Mouse (Mus musculus) T-helper 17 cell (primary cell): Measurements from ENCODE around the gene Apoa2.

Source experiments
- in situ Hi-C, 2 experiments: fragments of 300-600 bp; cut with MboI, MseI; formaldehyde crosslinking; loops; 1 replicate in 1 of 2; 2 replicates in 1 of 2; pipeline ENCODE4 v1.15.1; 2025; ENCODE audit warnings: high pct_unique_total_duplicates in 2 of 2

Apoa2 gene

GRCm38 (mm10) chr1:171205704-171206493, 19.0 kb upstream of the Apoa2 start:
- in situ Hi-C loops, result no loop called here

DNA sequence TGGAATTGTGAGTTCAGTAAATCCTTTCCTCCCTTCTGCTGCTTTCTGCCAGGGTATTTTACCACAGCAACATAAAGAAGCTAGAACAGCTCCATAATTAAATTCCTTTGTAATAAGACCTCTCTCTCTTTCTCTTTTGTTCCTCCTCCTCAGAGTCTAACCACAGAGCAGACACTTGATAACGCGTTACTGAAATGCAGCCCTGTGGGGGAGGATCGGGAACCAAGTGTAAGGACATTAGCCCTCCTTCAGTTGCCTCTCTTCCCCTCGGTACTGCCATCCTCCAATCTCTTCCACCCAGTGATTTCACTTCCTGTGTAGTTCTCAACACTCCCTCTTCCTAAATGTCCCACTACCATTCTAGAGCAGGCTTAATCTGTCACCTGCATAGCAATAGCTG, 15.4 kb upstream of the Apoa2 start:
- in situ Hi-C loops, result no loop called here

GRCm38 (mm10) chr1:171212854-171213253, 12.0 kb upstream of the Apoa2 start:
- in situ Hi-C loops, result no loop called here

GRCm38 (mm10) chr1:171213801-171214496, 10.9 kb upstream of the Apoa2 start, which contains the start of gene Nr1i3:
Nr1i3 (plus strand) TSS chr1:171213970.
- in situ Hi-C loops, result no loop called here

DNA sequence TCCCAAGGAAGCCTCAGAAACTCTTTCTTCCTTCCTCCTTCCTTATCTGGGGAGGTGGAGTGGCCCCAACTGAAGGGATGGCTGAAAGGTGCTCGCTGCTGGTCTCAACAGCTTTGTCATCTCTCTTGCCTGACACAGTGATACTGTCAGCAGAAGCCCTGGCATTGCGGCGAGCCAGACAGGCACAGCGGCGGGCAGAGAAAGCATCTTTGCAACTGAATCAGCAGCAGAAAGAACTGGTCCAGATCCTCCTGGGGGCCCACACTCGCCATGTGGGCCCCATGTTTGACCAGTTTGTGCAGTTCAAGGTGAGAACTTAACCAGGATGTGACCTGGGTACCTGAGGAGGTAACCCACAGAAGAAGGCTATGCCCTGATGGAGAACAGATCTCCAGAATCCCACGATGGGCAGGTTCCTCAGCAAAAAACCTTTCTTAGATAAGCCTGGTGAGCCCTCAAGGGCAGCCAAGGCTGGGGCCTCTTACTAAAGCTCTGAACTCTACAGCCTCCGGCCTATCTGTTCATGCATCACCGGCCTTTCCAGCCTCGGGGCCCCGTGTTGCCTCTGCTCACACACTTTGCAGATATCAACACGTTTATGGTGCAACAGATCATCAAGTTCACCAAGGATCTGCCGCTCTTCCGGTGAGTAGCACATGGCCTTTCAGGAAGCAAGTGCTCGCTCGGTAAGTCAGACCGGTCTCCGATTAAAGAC, 8.5 kb upstream of the Apoa2 start:
- in situ Hi-C loops, result loop anchor here in 1 of 2 experiments (5.0 kb wide), 1 partner anchor 94 kb away; no protein-coding TSS in a partner anchor

GRCm38 (mm10) chr1:171220871-171221270, 4.0 kb upstream of the Apoa2 start:
- in situ Hi-C loops, result loop anchor here in 1 of 2 experiments (5.0 kb wide), 1 partner anchor 104 kb away; no protein-coding TSS in a partner anchor

- in situ Hi-C loops, result loop anchor here in 1 of 2 experiments (5.0 kb wide), 1 partner anchor 104 kb away; no protein-coding TSS in a partner anchor
These were observed 3.3 kb upstream of the Apoa2 start for GRCm38 (mm10) chr1:171221281-171222193.

DNA sequence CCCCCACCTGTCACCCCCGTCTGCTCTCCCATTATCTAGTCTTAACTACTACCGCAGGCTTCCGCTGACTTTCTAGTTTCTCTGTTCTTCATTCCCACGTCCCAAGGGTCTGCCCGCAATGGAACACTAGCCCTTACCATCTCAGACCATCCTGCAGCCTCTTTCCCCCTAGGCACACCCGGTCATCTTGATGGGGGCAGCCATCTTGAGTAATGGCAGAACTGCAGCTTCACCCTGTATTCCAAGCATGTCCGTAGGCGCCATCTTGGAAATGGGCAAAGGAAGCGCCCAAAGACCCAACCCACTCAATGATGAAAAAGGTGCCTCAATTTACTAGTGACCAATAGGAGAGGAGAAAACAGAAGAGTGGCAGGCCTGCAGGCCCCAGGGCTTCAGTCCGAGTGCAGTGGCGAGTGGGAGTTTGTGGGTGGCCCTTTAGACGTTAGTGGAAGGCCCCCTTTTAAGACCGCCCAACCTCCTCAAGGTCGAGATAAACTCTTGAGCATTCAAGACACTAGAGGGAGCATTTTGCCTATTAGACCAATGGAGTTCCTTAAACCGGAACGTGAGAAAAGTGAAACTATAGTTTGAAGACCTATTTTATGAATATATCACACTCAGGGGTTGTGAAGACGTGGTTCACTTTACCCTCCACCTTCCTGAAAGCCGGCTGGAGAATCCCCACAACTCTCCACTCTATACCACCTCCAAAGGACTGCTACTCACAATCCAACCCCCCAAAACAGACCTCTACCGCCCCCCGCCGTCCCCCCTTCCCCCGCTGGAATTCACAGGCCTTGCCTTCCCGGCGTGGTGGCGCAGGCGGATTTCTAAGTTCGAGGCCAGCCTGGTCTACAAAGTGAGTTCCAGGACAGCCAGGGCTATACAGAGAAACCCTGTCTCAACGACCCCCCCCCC, 2.4 kb upstream of the Apoa2 start, which contains the start of gene Tomm40l:
Tomm40l (minus strand) TSS at position 277 of the 918 bp plus-strand sequence.
- in situ Hi-C loops, result loop anchor here in 1 of 2 experiments (5.0 kb wide), 1 partner anchor 105 kb away; no protein-coding TSS in a partner anchor

DNA sequence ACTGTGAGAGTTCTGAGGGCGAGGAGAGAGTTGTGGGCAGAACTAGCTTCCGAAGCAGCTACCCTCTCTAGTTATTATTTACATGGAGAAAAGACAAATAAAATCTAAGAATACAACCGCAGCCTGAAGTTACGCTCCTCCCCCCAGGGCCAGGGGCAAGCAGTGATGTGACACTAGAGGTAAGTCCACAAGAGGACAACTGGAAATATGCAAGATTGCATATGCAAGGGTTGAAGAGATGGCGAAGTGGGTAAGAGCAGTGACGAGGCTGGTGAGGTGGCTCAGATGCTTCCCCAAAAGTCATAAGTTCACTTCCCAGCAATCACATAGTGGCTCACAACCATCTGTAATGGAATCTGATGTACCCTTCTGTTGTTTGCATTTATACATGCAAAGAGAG, 1.7 kb upstream of the Apoa2 start:
- in situ Hi-C loops, result loop anchor here in 1 of 2 experiments (5.0 kb wide), 1 partner anchor 106 kb away; no protein-coding TSS in a partner anchor

GRCm38 (mm10) chr1:171223796-171224195, 1.1 kb upstream of the Apoa2 start:
- in situ Hi-C loops, result loop anchor here in 1 of 2 experiments (5.0 kb wide), 1 partner anchor 106 kb away; no protein-coding TSS in a partner anchor

- in situ Hi-C loops, result no loop called here
These were observed 1.9 kb downstream of the Apoa2 start for GRCm38 (mm10) chr1:171226780-171227179.

DNA sequence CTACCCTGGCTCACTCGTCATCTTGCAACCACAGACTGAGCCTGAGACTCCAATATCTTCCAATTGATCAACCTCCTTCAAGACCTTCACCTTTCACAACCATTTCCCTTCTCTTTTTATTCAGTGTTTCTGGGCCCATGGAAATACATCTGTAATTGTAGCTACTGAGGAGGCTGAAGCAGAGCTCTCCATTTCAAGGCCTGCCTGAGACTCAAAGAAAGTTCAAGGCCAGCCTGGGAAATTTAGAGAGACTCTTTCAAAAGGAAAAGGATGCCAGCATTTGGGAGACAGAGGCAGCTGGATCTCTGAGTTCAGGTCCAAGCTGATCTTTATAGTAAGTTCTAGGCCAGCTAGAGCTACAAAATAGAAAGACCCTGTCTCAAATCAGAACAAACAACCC, 3.0 kb downstream of the Apoa2 start:
- in situ Hi-C loops, result no loop called here

DNA sequence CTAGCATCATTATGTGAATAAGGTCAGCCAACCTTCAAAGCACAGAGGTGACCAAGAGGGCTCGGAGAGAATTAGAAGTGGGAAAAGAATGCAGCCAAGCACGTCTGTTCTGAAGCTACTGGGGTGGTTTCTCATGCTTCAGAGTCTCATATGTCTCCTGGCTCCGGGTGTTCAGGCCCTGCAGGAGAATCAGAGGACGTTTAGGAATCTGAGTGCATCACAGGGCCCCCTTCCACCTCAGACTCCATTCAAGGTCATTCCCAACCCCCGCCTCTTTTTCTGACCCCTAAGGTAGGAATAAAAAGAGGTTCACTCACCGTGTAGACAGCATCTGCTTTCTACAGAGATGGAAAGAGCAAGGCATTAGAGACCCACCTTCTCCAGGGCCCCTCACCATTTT, 4.9 kb downstream of the Apoa2 start:
- in situ Hi-C loops, result no loop called here

- in situ Hi-C loops, result no loop called here
These were observed 5.4 kb downstream of the Apoa2 start for GRCm38 (mm10) chr1:171230215-171230614.

DNA sequence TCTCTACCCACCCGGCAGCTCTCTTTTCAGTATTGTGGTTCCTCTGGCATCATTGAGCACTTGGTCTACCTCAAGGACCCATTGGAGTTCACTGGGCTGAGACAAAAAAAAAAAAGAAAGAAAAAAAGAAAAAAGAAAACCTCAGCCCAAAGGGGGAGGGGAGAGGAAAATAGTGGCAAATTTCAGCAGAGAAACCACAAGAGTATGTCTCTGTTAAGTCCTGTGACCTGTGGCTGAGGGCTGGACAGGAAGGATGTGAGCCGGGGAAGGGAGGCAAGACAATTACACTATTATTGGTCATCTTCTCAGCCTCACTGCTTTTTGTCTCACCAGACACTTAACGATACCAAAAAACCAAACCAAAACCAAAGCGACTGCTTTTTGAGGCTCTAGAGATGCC, 7.0 kb downstream of the Apoa2 start:
- in situ Hi-C loops, result no loop called here

DNA sequence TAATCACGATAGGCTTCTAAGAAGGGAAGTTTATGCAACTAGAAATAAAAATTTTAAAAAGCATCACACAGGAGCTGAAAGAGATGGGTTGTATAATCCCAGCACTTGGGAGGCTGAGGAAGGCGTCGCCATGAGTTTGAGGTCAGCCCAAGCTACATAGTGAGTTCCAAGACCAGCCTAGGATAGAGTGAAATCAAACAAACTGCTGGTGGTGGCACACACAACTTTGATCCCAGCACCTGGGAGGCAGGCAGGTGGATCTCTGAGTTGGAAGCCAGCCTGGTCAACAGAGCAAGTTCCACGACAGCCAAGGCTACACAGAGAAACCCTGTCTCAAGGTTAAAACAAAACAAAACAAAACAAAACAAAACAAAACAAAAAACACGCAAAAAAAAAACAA, 7.5 kb downstream of the Apoa2 start:
- in situ Hi-C loops, result no loop called here

- in situ Hi-C loops, result no loop called here
These were observed 8.2 kb downstream of the Apoa2 start for GRCm38 (mm10) chr1:171232800-171233730.

GRCm38 (mm10) chr1:171234126-171234525, 9.3 kb downstream of the Apoa2 start, which contains the start of gene Fcer1g:
Fcer1g (minus strand) TSS chr1:171234365.
- in situ Hi-C loops, result no loop called here
